Mouse (Mus musculus): ENCODE data around the gene Npvf. TPM values are rescaled to one million over a fixed set of nuclear protein-coding genes. Genes with fewer than 3 reads are reported as not detected.

Npvf gene
- polyA plus RNA-seq (2012; fragmentation: generic; extraction: Trizol) = not detected
- long read RNA-seq, experiment 1 = 0 reads
- long read RNA-seq, experiment 2 = 0 reads

- Histone ChIP-seq H3K79me3 (ENCODE audit: low read depth) (no peaks in the 10 kb centered on the region), H3K4me3 (ENCODE audit: insufficient read depth, poor library complexity, severe bottlenecking) (no peak within 1 kb of the TSS), H3K27me3 (ENCODE audit: control insufficient read depth, insufficient read depth, insufficient read length) (peaks cover 21% of the 10 kb centered on the region), H3K79me2 (ENCODE audit: control insufficient read depth, insufficient read depth) (no peaks in the 10 kb centered on the region), H3ac (ENCODE audit: control insufficient read depth, insufficient read length, low read depth) (no peak within 1 kb of the TSS), H3K36me3 (ENCODE audit: control insufficient read depth, insufficient read depth) (no peaks in the 10 kb centered on the region)
- no peak for TF ChIP-seq CTCF (IDR thresholded peaks at IDR 0.05; ENCODE audit: control insufficient read depth, insufficient read depth, insufficient read length)
- no peak for TF ChIP-seq USF1 (IDR thresholded peaks at IDR 0.05; ENCODE audit: low read depth)
- TF ChIP-seq MAX (IDR thresholded peaks at IDR 0.05) = no peak
- no peak for TF ChIP-seq FOSL1 (IDR thresholded peaks at IDR 0.05; ENCODE audit: insufficient read depth, low read length, poor library complexity, severe bottlenecking)
These were observed at the start of gene Npvf for GRCm38 (mm10) chr6:50654356-50654755. Gene Npvf (minus strand): TSS chr6:50654439.

- Histone ChIP-seq H3K36me3 (ENCODE audit: control insufficient read depth, insufficient read depth) (no peaks in the 10 kb centered on the region), H3K79me3 (ENCODE audit: low read depth) (no peaks in the 10 kb centered on the region), H3ac (ENCODE audit: control insufficient read depth, insufficient read length, low read depth) (no peak overlapping the region), H3K4me3 (ENCODE audit: insufficient read depth, poor library complexity, severe bottlenecking) (no peak overlapping the region), H3K27me3 (ENCODE audit: control insufficient read depth, insufficient read depth, insufficient read length) (no peaks in the 10 kb centered on the region), H3K79me2 (ENCODE audit: control insufficient read depth, insufficient read depth) (no peaks in the 10 kb centered on the region)
- TF ChIP-seq MAX (IDR thresholded peaks at IDR 0.05) (no peak), FOSL1 (IDR thresholded peaks at IDR 0.05; ENCODE audit: insufficient read depth, low read length, poor library complexity, severe bottlenecking) (no peak), MYOG (IDR thresholded peaks at IDR 0.05; ENCODE audit: control insufficient read depth, extremely low read depth, insufficient read length) (no peak), CTCF (IDR thresholded peaks at IDR 0.05; ENCODE audit: control insufficient read depth, insufficient read depth, insufficient read length) (no peak), CEBPB (IDR thresholded peaks at IDR 0.05; ENCODE audit: low read depth) (no peak), USF1 (IDR thresholded peaks at IDR 0.05; ENCODE audit: low read depth) (no peak), MYOD1 (IDR thresholded peaks at IDR 0.05; ENCODE audit: control insufficient read depth, insufficient read length, low read depth) (no peak)
These were observed 35.0 kb upstream of the Npvf start for GRCm38 (mm10) chr6:50689121-50689815.

GRCm38 (mm10) chr6:50684646-50685415, 30.6 kb upstream of the Npvf start:
- Histone ChIP-seq H3ac (ENCODE audit: control insufficient read depth, insufficient read length, low read depth) (no peak overlapping the region), H3K27me3 (ENCODE audit: control insufficient read depth, insufficient read depth, insufficient read length) (no peaks in the 10 kb centered on the region), H3K4me3 (ENCODE audit: insufficient read depth, poor library complexity, severe bottlenecking) (no peak overlapping the region)

GRCm38 (mm10) chr6:50681491-50681890, 27.3 kb upstream of the Npvf start:
- Histone ChIP-seq H3K4me3 (ENCODE audit: insufficient read depth, poor library complexity, severe bottlenecking) (no peak overlapping the region), H3K27me3 (ENCODE audit: control insufficient read depth, insufficient read depth, insufficient read length) (no peaks in the 10 kb centered on the region), H3K36me3 (ENCODE audit: control insufficient read depth, insufficient read depth) (no peaks in the 10 kb centered on the region), H3K79me3 (ENCODE audit: low read depth) (no peaks in the 10 kb centered on the region), H3K79me2 (ENCODE audit: control insufficient read depth, insufficient read depth) (no peaks in the 10 kb centered on the region), H3ac (ENCODE audit: control insufficient read depth, insufficient read length, low read depth) (no peak overlapping the region)
- TF ChIP-seq FOSL1 (IDR thresholded peaks at IDR 0.05; ENCODE audit: insufficient read depth, low read length, poor library complexity, severe bottlenecking) = no peak
- no peak for TF ChIP-seq CTCF (IDR thresholded peaks at IDR 0.05; ENCODE audit: control insufficient read depth, insufficient read depth, insufficient read length)
- no peak for TF ChIP-seq USF1 (IDR thresholded peaks at IDR 0.05; ENCODE audit: low read depth)
- no peak for TF ChIP-seq CEBPB (IDR thresholded peaks at IDR 0.05; ENCODE audit: low read depth)
- TF ChIP-seq MYOG (IDR thresholded peaks at IDR 0.05; ENCODE audit: control insufficient read depth, extremely low read depth, insufficient read length) = no peak
- no peak for TF ChIP-seq MAX (IDR thresholded peaks at IDR 0.05)
- TF ChIP-seq MYOD1 (IDR thresholded peaks at IDR 0.05; ENCODE audit: control insufficient read depth, insufficient read length, low read depth) = no peak

More at GRCm38 (mm10) chr6:50684646-50685415, 30.6 kb upstream of the Npvf start:
- Histone ChIP-seq H3K79me2 (ENCODE audit: control insufficient read depth, insufficient read depth) (no peaks in the 10 kb centered on the region), H3K36me3 (ENCODE audit: control insufficient read depth, insufficient read depth) (no peaks in the 10 kb centered on the region), H3K79me3 (ENCODE audit: low read depth) (no peaks in the 10 kb centered on the region)
- TF ChIP-seq MYOD1 (IDR thresholded peaks at IDR 0.05; ENCODE audit: control insufficient read depth, insufficient read length, low read depth) (no peak), MYOG (IDR thresholded peaks at IDR 0.05; ENCODE audit: control insufficient read depth, extremely low read depth, insufficient read length) (no peak), CTCF (IDR thresholded peaks at IDR 0.05; ENCODE audit: control insufficient read depth, insufficient read depth, insufficient read length) (no peak), MAX (IDR thresholded peaks at IDR 0.05) (no peak), CEBPB (IDR thresholded peaks at IDR 0.05; ENCODE audit: low read depth) (peak; percentile 52), USF1 (IDR thresholded peaks at IDR 0.05; ENCODE audit: low read depth) (no peak), FOSL1 (IDR thresholded peaks at IDR 0.05; ENCODE audit: insufficient read depth, low read length, poor library complexity, severe bottlenecking) (peak; percentile 93)

GRCm38 (mm10) chr6:50680224-50681215, 26.3 kb upstream of the Npvf start:
- H3K79me3 ChIP-seq (ENCODE audit: low read depth) = no peaks in the 10 kb centered on the region
- H3K27me3 ChIP-seq (ENCODE audit: control insufficient read depth, insufficient read depth, insufficient read length) = no peaks in the 10 kb centered on the region
- H3K36me3 ChIP-seq (ENCODE audit: control insufficient read depth, insufficient read depth) = no peaks in the 10 kb centered on the region
- TF ChIP-seq FOSL1 (IDR thresholded peaks at IDR 0.05; ENCODE audit: insufficient read depth, low read length, poor library complexity, severe bottlenecking) = no peak
- TF ChIP-seq MAX (IDR thresholded peaks at IDR 0.05) = peak; percentile 22
- no peak for TF ChIP-seq CTCF (IDR thresholded peaks at IDR 0.05; ENCODE audit: control insufficient read depth, insufficient read depth, insufficient read length)
- no peak for TF ChIP-seq MYOD1 (IDR thresholded peaks at IDR 0.05; ENCODE audit: control insufficient read depth, insufficient read length, low read depth)
- no peak for TF ChIP-seq MYOG (IDR thresholded peaks at IDR 0.05; ENCODE audit: control insufficient read depth, extremely low read depth, insufficient read length)
- no peak for TF ChIP-seq USF1 (IDR thresholded peaks at IDR 0.05; ENCODE audit: low read depth)
- peak; percentile 43 for TF ChIP-seq CEBPB (IDR thresholded peaks at IDR 0.05; ENCODE audit: low read depth)
- H3ac ChIP-seq (ENCODE audit: control insufficient read depth, insufficient read length, low read depth) = no peak overlapping the region
- no peak overlapping the region for H3K4me3 ChIP-seq (ENCODE audit: insufficient read depth, poor library complexity, severe bottlenecking)
- H3K79me2 ChIP-seq (ENCODE audit: control insufficient read depth, insufficient read depth) = no peaks in the 10 kb centered on the region
